Mouse (Mus musculus): ENCODE data around the gene Tmem202. TPM values are rescaled to one million over a fixed set of nuclear protein-coding genes. Genes with fewer than 3 reads are reported as not detected.

Gene Tmem202
- total and polyA plus RNA-seq, 3 experiments = 0.20 to 0.64 TPM; not detected in 1

DNA sequence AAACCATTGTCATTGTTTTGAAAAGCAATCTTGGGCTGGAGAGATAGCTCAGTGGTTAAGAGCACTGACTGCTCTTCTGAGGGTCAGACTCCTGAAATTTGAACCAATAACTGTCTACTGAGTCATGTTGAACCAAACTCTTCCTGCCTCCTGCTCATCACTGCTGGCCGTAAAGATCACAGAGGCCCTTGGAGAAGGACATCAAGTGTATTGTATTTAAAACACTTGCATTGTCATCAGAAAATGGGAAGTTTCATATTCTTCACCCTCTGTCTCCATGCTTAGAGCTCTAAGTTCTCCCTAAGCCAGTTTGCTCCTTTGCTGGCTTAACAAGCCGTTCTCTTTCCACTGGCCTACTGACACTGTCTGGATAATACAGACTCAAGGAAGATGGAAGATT is 11.4 kb downstream of the Tmem202 start:
- in situ Hi-C loops (cut with MboI; ENCODE audit: low pct_ligation_motif_present, low pct_unique_long_range_greater_than_20kb, low sequenced_read_pairs) = no loop called here
- dilution Hi-C loops (cut with MboI; ENCODE audit: extremely low pct_ligation_motif_present, extremely low pct_unique_long_range_greater_than_20kb, low sequenced_read_pairs) = no loop called here
- Histone ChIP-seq H3K9ac (ENCODE audit: insufficient read depth, low read depth) (no peak overlapping the region), H3K4me1 (ENCODE audit: control insufficient read depth in 1 of 2, insufficient read depth in 2 of 2) (peaks cover 0 to 16% of the 10 kb centered on the region in 2 experiments; a peak in 1 of 4 replicates), H3K4me3 (replicated peaks in 1 of 3; ENCODE audit: low read depth in 2 of 3, low read length in 2 of 3, poor library complexity in 1 of 3) (no peak overlapping the region), H3K4me2 (ENCODE audit: insufficient read depth, low read depth, poor library complexity, severe bottlenecking) (no peak overlapping the region), H3K79me2 (replicated peaks; ENCODE audit: control insufficient read depth, extremely low read depth, insufficient read depth, poor library complexity, severe bottlenecking) (no peaks in the 10 kb centered on the region), H3K9me3 (replicated peaks; ENCODE audit: low read length) (no peaks in the 10 kb centered on the region), H3K36me3 (replicated peaks in 1 of 2; ENCODE audit: control insufficient read depth in 1 of 2, insufficient read depth in 1 of 2, low read length in 1 of 2) (no peaks in the 10 kb centered on the region), H3K27ac (ENCODE audit: insufficient read depth, low read depth) (no peak overlapping the region), H3K27me3 (replicated peaks) (no peaks in the 10 kb centered on the region)
- TF ChIP-seq GABPA (IDR thresholded peaks at IDR 0.05; ENCODE audit: insufficient replicate concordance, low read depth, low read length) (no peak), POLR2A (IDR thresholded peaks at IDR 0.05; ENCODE audit: low read depth, low read length) (no peak), KAT2A (IDR thresholded peaks at IDR 0.05; ENCODE audit: insufficient replicate concordance, low read length) (no peak), HCFC1 (IDR thresholded peaks at IDR 0.05; ENCODE audit: low read depth, low read length) (no peak), CHD2 (IDR thresholded peaks at IDR 0.05; ENCODE audit: low read length) (no peak), MEF2A (IDR thresholded peaks at IDR 0.05; ENCODE audit: borderline replicate concordance, low read depth, low read length) (no peak), IRF4 (IDR thresholded peaks at IDR 0.05; ENCODE audit: low read depth, low read length) (no peak), ZMIZ1 (IDR thresholded peaks at IDR 0.05; ENCODE audit: low read depth, low read length) (no peak), RCOR1 (conservative IDR thresholded peaks at IDR 0.05; ENCODE audit: low read depth, low read length) (no peak), CTCF (conservative IDR thresholded peaks at IDR 0.05 in 1 of 2, IDR thresholded peaks at IDR 0.05 in 1 of 2; ENCODE audit: low read depth in 2 of 2, low read length in 2 of 2) (no peak), USF2 (conservative IDR thresholded peaks at IDR 0.05; ENCODE audit: low read depth, low read length) (no peak), BHLHE40 (IDR thresholded peaks at IDR 0.05; ENCODE audit: low read depth, low read length) (no peak)
- DNase-seq (ENCODE audit: extremely low read depth) = no peak

DNA sequence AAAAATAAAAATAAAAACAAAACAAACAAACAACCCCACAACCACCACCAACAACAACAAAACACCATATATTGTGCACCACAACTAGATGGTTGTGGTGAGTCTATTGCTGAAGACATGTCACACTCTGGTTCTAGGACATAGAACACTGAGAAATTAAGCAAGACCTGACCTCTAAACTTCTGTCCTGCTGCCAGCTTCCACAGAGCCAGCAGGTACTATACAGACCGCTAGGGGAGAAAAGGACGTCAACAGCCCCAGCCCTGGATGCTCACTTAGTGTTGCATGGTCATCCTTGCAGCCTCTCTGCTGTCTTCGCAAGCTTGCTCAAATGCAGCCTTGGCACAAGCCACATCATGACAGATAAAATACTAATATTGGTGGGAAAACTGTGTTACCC is 12.1 kb downstream of the Tmem202 start:
- Histone ChIP-seq H3K4me2 (ENCODE audit: insufficient read depth, low read depth, poor library complexity, severe bottlenecking) (no peak overlapping the region), H3K9me3 (replicated peaks; ENCODE audit: low read length) (no peaks in the 10 kb centered on the region), H3K9ac (ENCODE audit: insufficient read depth, low read depth) (no peak overlapping the region), H3K27ac (ENCODE audit: insufficient read depth, low read depth) (no peak overlapping the region), H3K4me3 (replicated peaks in 1 of 3; ENCODE audit: low read depth in 2 of 3, low read length in 2 of 3, poor library complexity in 1 of 3) (no peak overlapping the region), H3K79me2 (replicated peaks; ENCODE audit: control insufficient read depth, extremely low read depth, insufficient read depth, poor library complexity, severe bottlenecking) (no peaks in the 10 kb centered on the region), H3K27me3 (replicated peaks) (no peaks in the 10 kb centered on the region), H3K4me1 (ENCODE audit: control insufficient read depth in 1 of 2, insufficient read depth in 2 of 2) (peaks cover 0 to 10% of the 10 kb centered on the region in 2 experiments; a peak in 1 of 4 replicates), H3K36me3 (replicated peaks in 1 of 2; ENCODE audit: control insufficient read depth in 1 of 2, insufficient read depth in 1 of 2, low read length in 1 of 2) (no peaks in the 10 kb centered on the region)
- dilution Hi-C loops (cut with MboI; ENCODE audit: extremely low pct_ligation_motif_present, extremely low pct_unique_long_range_greater_than_20kb, low sequenced_read_pairs) (no loop called here), in situ Hi-C loops (cut with MboI; ENCODE audit: low pct_ligation_motif_present, low pct_unique_long_range_greater_than_20kb, low sequenced_read_pairs) (no loop called here)
- no peak for TF ChIP-seq BHLHE40 (IDR thresholded peaks at IDR 0.05; ENCODE audit: low read depth, low read length)
- no peak for TF ChIP-seq MAFK (IDR thresholded peaks at IDR 0.05; ENCODE audit: insufficient replicate concordance, low read length)
- TF ChIP-seq USF1 (IDR thresholded peaks at IDR 0.05; ENCODE audit: low read depth, low read length) = no peak
- TF ChIP-seq KAT2A (IDR thresholded peaks at IDR 0.05; ENCODE audit: insufficient replicate concordance, low read length) = no peak
- no peak for TF ChIP-seq ELF1 (IDR thresholded peaks at IDR 0.05; ENCODE audit: low read depth, low read length)
- TF ChIP-seq ZC3H11A (IDR thresholded peaks at IDR 0.05; ENCODE audit: low read depth, low read length) = no peak
- no peak for TF ChIP-seq EP300 (IDR thresholded peaks at IDR 0.05; ENCODE audit: low read length)
- no peak for TF ChIP-seq POLR2A (IDR thresholded peaks at IDR 0.05; ENCODE audit: low read depth, low read length)
- TF ChIP-seq CHD2 (IDR thresholded peaks at IDR 0.05; ENCODE audit: low read length) = no peak
- no peak for TF ChIP-seq RCOR1 (conservative IDR thresholded peaks at IDR 0.05; ENCODE audit: low read depth, low read length)
- TF ChIP-seq RAD21 (IDR thresholded peaks at IDR 0.05; ENCODE audit: low read depth, low read length) = no peak
- no peak for TF ChIP-seq SMC3 (IDR thresholded peaks at IDR 0.05; ENCODE audit: low read depth, low read length)
- no peak for TF ChIP-seq TCF12 (IDR thresholded peaks at IDR 0.05; ENCODE audit: low read depth, low read length)
- TF ChIP-seq JUN (IDR thresholded peaks at IDR 0.05; ENCODE audit: insufficient read depth, low read depth, low read length) = no peak
- TF ChIP-seq TBP (conservative IDR thresholded peaks at IDR 0.05; ENCODE audit: low read depth, low read length) = no peak
- TF ChIP-seq ZNF384 (IDR thresholded peaks at IDR 0.05; ENCODE audit: low read depth, low read length) = no peak
- TF ChIP-seq NELFE (IDR thresholded peaks at IDR 0.05; ENCODE audit: low read depth, low read length) = no peak
- DNase-seq (ENCODE audit: extremely low read depth) = no peak
